Mouse (Mus musculus): Measurements from ENCODE around the gene Adipoq. TPM values are rescaled to one million over a fixed set of nuclear protein-coding genes. Genes with fewer than 3 reads are reported as not detected.

The Adipoq gene
- total and polyA plus RNA-seq, 3 experiments: 0.13 to 1.1 (median 0.99) TPM

DNA sequence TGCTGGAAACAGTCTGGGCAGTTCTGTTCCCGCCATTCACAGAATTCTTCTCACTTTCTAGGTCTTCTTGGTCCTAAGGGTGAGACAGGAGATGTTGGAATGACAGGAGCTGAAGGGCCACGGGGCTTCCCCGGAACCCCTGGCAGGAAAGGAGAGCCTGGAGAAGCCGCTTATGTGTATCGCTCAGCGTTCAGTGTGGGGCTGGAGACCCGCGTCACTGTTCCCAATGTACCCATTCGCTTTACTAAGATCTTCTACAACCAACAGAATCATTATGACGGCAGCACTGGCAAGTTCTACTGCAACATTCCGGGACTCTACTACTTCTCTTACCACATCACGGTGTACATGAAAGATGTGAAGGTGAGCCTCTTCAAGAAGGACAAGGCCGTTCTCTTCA is 10.7 kb downstream of the Adipoq start:
- Histone ChIP-seq H3K27me3 (replicated peaks) (no peaks in the 10 kb centered on the region), H3K36me3 (replicated peaks in 1 of 2; ENCODE audit: control insufficient read depth in 1 of 2, insufficient read depth in 1 of 2, low read length in 1 of 2) (no peaks in the 10 kb centered on the region), H3K9ac (ENCODE audit: insufficient read depth, low read depth) (no peak overlapping the region), H3K27ac (ENCODE audit: insufficient read depth, low read depth) (no peak overlapping the region), H3K4me1 (ENCODE audit: control insufficient read depth in 1 of 2, insufficient read depth in 2 of 2) (peaks cover 0 to 6% of the 10 kb centered on the region in 2 experiments; a peak in 1 of 4 replicates), H3K9me3 (replicated peaks; ENCODE audit: low read length) (no peaks in the 10 kb centered on the region), H3K4me3 (replicated peaks in 1 of 3; ENCODE audit: low read depth in 2 of 3, low read length in 2 of 3, poor library complexity in 1 of 3) (no peak overlapping the region), H3K79me2 (replicated peaks; ENCODE audit: control insufficient read depth, extremely low read depth, insufficient read depth, poor library complexity, severe bottlenecking) (no peaks in the 10 kb centered on the region), H3K4me2 (ENCODE audit: insufficient read depth, low read depth, poor library complexity, severe bottlenecking) (no peak overlapping the region)
- dilution Hi-C loops (cut with MboI; ENCODE audit: extremely low pct_ligation_motif_present, extremely low pct_unique_long_range_greater_than_20kb, low sequenced_read_pairs) (no loop called here), in situ Hi-C loops (cut with MboI; ENCODE audit: low pct_ligation_motif_present, low pct_unique_long_range_greater_than_20kb, low sequenced_read_pairs) (no loop called here)
- DNase-seq (ENCODE audit: extremely low read depth): no peak
- TF ChIP-seq MAZ (IDR thresholded peaks at IDR 0.05; ENCODE audit: low read depth, low read length): no peak
- no peak for TF ChIP-seq CHD2 (IDR thresholded peaks at IDR 0.05; ENCODE audit: low read length)
- TF ChIP-seq BHLHE40 (IDR thresholded peaks at IDR 0.05; ENCODE audit: low read depth, low read length): no peak
- TF ChIP-seq JUND (conservative IDR thresholded peaks at IDR 0.05; ENCODE audit: low read depth, low read length): no peak
- no peak for TF ChIP-seq NELFE (IDR thresholded peaks at IDR 0.05; ENCODE audit: low read depth, low read length)
- no peak for TF ChIP-seq SMC3 (IDR thresholded peaks at IDR 0.05; ENCODE audit: low read depth, low read length)
- no peak for TF ChIP-seq TCF12 (IDR thresholded peaks at IDR 0.05; ENCODE audit: low read depth, low read length)
- TF ChIP-seq IRF4 (IDR thresholded peaks at IDR 0.05; ENCODE audit: low read depth, low read length): no peak
- TF ChIP-seq ZNF384 (IDR thresholded peaks at IDR 0.05; ENCODE audit: low read depth, low read length): no peak
- no peak for TF ChIP-seq ZC3H11A (IDR thresholded peaks at IDR 0.05; ENCODE audit: low read depth, low read length)

DNA sequence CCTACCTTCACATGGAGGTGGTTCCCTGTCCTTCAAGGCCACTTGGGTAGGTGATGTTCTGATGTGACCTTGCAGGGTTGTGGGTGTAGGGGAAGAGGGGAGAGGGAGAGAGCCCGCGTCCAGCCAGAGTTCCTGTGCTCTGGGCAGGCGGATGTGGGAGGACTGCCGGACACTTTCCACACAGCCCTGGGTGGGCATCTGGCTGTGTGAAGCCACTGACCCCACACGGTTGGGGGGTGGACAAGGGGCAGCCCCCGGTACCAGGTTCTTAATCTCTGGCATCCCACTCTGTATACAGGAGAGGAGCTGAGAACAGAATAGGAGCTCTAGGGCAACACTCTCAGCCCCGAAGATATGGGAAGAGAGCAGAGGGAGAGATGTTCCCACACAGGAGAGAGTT is 12.0 kb downstream of the Adipoq start:
- Histone ChIP-seq H3K27ac (ENCODE audit: insufficient read depth, low read depth) (no peak overlapping the region), H3K9ac (ENCODE audit: insufficient read depth, low read depth) (no peak overlapping the region), H3K4me3 (replicated peaks in 1 of 3; ENCODE audit: low read depth in 2 of 3, low read length in 2 of 3, poor library complexity in 1 of 3) (no peak overlapping the region), H3K4me1 (ENCODE audit: control insufficient read depth in 1 of 2, insufficient read depth in 2 of 2) (peaks cover 0 to 5% of the 10 kb centered on the region in 2 experiments; a peak in 1 of 4 replicates), H3K9me3 (replicated peaks; ENCODE audit: low read length) (no peaks in the 10 kb centered on the region), H3K79me2 (replicated peaks; ENCODE audit: control insufficient read depth, extremely low read depth, insufficient read depth, poor library complexity, severe bottlenecking) (no peaks in the 10 kb centered on the region), H3K36me3 (replicated peaks in 1 of 2; ENCODE audit: control insufficient read depth in 1 of 2, insufficient read depth in 1 of 2, low read length in 1 of 2) (no peaks in the 10 kb centered on the region), H3K4me2 (ENCODE audit: insufficient read depth, low read depth, poor library complexity, severe bottlenecking) (no peak overlapping the region), H3K27me3 (replicated peaks) (no peaks in the 10 kb centered on the region)
- TF ChIP-seq JUN (IDR thresholded peaks at IDR 0.05; ENCODE audit: insufficient read depth, low read depth, low read length): no peak
- TF ChIP-seq ZC3H11A (IDR thresholded peaks at IDR 0.05; ENCODE audit: low read depth, low read length): no peak
- TF ChIP-seq JUND (conservative IDR thresholded peaks at IDR 0.05; ENCODE audit: low read depth, low read length): no peak
- TF ChIP-seq ETS1 (conservative IDR thresholded peaks at IDR 0.05; ENCODE audit: low read depth, low read length): no peak
- TF ChIP-seq BHLHE40 (IDR thresholded peaks at IDR 0.05; ENCODE audit: low read depth, low read length): no peak
- no peak for TF ChIP-seq HCFC1 (IDR thresholded peaks at IDR 0.05; ENCODE audit: low read depth, low read length)
- TF ChIP-seq ZMIZ1 (IDR thresholded peaks at IDR 0.05; ENCODE audit: low read depth, low read length): no peak
- no peak for TF ChIP-seq CTCF (conservative IDR thresholded peaks at IDR 0.05 in 1 of 2, IDR thresholded peaks at IDR 0.05 in 1 of 2; ENCODE audit: low read depth in 2 of 2, low read length in 2 of 2)
- TF ChIP-seq POLR2AphosphoS2 (IDR thresholded peaks at IDR 0.05; ENCODE audit: low read depth, low read length): no peak
- TF ChIP-seq CHD2 (IDR thresholded peaks at IDR 0.05; ENCODE audit: low read length): no peak
- TF ChIP-seq E2F4 (IDR thresholded peaks at IDR 0.05; ENCODE audit: insufficient replicate concordance, low read depth, low read length): no peak
- no peak for TF ChIP-seq CHD1 (IDR thresholded peaks at IDR 0.05; ENCODE audit: low read depth, low read length)
- no peak for TF ChIP-seq KAT2A (IDR thresholded peaks at IDR 0.05; ENCODE audit: insufficient replicate concordance, low read length)
- TF ChIP-seq MAFK (IDR thresholded peaks at IDR 0.05; ENCODE audit: insufficient replicate concordance, low read length): no peak
- no peak for TF ChIP-seq USF1 (IDR thresholded peaks at IDR 0.05; ENCODE audit: low read depth, low read length)
- no peak for TF ChIP-seq NRF1 (IDR thresholded peaks at IDR 0.05; ENCODE audit: low read depth, low read length)
- no peak for TF ChIP-seq RCOR1 (conservative IDR thresholded peaks at IDR 0.05; ENCODE audit: low read depth, low read length)
- TF ChIP-seq MAZ (IDR thresholded peaks at IDR 0.05; ENCODE audit: low read depth, low read length): no peak
- no peak for TF ChIP-seq SMC3 (IDR thresholded peaks at IDR 0.05; ENCODE audit: low read depth, low read length)
- in situ Hi-C loops (cut with MboI; ENCODE audit: low pct_ligation_motif_present, low pct_unique_long_range_greater_than_20kb, low sequenced_read_pairs) (no loop called here), dilution Hi-C loops (cut with MboI; ENCODE audit: extremely low pct_ligation_motif_present, extremely low pct_unique_long_range_greater_than_20kb, low sequenced_read_pairs) (no loop called here)
- DNase-seq (ENCODE audit: extremely low read depth): no peak
